Mouse (Mus musculus) layer of hippocampus, adult 18-20 months (tissue): ENCODE results near the gene Mov10l1. TPM values are rescaled to one million over a fixed set of nuclear protein-coding genes. Genes with fewer than 3 reads are reported as not detected.
A peak's percentile ranks its signal among the peaks of the same experiment; 100 is the strongest.

Experiments used
- DNase-seq, 2 experiments: peaks; one replicate each; pipeline ENCODE4 v3.0.0; 2022; ENCODE audit warnings: low spot score in 2 of 2
- total RNA-seq, 2 experiments: library from RNA; stranded (reverse); gene quantifications; 2 replicates each; pipeline ENCODE4 v1.2.3; 2021

Gene Mov10l1
- total RNA-seq, 2 experiments from 2014 or later = not detected

DNA sequence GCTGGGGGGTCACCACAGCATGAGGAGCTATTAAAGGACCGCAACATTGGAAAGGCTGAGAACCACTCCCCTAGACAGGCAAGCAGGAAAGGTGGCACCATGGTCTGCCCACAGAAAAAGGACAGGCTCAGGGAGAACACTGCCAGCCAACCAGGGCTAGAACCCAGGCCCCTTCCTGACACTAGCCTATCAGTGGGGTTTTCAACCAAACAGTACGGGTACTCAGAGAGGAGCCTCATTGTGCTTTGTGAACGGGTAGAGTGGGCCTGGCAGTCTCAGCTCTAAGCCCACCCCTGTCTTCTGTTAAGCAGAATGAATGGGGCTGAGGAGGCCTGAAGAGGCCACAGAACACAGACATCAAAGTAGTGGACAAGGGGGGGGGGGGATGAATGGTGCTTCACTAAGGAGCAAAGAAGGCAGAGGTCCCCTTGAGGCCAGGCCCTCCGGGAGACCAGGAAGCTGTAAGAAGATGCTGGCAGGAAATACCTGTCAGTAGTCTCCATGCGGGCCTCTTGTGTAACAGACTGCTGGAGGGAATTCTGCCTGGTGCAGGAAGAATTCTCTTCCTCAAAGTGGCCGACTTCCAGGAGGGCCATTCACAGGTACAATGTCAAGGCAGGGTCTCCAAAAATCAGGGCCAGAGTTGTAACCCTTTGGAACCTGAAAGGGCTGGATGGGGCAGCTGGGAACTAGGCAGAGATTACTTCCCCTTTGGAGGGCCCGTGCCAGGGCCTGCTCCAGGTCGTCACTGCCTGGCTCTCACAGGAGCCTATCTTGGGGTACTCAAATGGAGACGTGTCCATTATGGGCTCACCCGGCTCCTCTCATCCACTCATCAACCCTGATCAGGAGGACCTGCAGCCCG lies 92.1 kb downstream of the Mov10l1 start, which contains the start of gene Trabd:
Gene Trabd (plus strand): TSS at position 512 of the 865 bp plus-strand sequence.
- DNase-seq = no peak

DNA sequence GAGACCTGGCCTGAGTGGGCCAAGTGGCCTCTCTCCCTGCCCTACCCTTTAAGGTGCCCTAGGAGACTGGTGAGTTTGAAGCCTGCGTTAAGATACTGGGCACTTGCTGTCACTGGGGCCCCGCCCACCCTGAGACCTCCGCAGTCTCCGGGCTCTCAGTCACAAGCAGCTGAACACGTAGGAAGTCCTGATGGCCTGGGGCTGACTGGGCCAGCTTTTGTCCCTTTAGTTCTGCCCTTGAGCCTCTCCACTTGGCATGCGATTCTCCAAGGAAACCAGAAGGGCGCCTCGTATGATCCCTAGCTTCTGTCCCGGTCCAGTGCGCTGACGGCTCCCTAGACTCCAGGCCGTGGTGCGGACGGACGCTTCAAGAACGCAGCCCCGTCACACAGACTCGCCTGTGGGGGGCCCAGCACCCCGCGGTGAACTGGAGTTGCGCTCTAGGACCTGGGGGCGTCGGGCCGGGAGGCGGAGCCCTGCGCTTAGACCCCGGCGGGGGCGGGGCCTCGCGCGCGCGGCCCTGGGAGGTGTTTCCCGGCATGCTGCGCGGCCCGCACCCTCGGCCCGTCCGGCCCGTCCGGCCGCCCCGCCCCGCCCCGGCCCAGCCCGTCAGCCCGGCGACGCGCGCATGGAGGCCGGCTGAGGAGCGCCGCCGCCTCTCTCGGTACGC lies 92.9 kb downstream of the Mov10l1 start:
- DNase-seq = peak; percentile 73 to 87

DNA sequence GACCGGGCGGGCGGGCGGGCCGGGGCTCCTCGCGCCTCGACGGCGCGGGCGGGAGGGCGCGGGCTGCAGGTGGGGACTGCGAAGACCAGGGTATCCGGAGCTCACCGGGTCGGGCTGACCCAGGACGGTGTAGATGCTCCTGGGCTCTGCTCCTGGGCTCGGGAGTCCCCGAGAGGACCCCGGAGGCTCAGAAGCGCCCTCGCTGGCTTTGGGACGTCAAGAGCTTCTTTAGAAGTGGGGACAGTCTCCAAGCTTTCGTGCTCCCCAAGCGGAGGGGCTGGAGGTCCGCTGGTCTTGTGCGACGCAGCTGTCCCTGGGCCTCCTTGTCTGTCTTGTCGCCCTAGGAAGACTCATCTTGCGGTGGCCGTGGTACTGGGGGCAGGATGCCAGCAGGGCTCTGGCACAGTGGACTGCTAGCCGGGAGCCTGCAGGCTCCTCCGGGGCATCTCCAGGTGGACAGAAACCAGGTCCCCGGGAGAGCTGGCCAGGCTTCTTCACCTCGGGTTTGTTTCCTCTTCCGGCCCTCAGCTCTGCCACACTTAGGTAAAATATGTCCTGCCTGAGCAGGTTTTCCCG lies 93.5 kb downstream of the Mov10l1 start:
- DNase-seq = no peak

DNA sequence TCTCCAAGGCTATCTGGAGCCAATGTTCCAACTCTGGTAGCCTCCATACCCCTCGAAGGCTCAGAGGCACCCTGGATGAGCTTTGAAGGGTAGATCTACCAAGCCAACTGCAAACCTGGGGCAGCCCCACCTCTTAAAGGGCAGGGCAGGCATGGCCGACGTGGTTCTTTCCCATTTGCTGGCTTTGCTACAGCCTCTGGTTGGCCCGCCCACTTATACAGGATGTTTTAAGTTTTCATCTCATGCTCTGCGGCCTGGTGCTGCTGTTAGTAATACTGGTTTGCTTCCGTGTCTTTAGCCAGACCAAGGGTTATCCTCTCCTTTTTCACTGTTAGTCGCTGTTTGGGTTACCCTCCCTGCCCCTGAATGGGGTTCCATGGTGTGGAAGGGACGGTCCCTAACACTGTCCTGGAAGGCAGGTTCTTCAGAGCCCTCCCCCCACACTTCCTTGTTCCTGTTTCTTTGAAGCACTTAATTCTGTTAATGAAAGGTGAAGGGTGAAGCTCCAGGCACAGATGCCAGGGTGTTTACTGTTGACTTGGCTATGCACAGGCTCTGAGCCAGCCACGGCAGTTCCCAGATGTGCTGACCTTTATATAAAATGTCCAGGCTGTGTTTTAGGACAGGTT lies 95.6 kb downstream of the Mov10l1 start:
- DNase-seq = no peak

DNA sequence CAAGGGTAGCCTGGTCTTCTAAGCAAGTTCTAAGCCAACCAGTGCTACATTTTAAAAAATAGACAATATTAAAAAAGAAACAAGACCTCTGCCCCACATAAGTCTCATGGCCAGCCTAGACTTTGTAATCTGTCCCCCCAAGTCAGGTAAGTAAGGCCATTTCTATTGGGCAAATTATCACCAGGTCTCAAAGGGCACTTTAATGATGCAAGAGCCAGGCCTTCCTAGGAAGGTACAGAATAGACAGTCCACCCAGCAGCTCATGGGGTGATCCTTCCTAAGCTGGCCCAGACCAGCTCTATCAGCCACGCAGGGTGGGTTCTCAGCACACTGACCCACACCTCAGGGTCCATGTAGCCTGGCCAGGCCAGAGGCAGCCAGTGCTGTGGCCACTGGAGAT lies 101.2 kb downstream of the Mov10l1 start:
- no peak for DNase-seq

DNA sequence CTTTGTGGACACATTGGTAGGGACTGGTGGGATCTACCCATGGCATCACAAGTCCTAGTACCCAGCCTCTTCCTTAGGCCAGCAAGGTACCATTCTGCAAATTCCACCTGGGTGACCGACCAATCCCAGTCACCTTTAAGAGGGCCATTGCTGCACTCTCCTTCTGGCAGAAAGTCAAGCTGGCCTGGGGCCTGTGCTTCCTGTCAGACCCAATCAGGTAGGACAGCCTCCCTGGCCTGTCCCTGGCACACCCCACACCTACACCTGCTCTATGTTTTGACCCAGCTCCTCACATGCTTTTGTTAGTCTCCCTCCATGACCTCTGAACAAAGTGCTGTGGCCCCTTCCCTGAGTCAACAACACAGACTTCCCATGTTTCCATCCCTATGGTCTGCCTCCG lies 102.1 kb downstream of the Mov10l1 start:
- DNase-seq = no peak

DNA sequence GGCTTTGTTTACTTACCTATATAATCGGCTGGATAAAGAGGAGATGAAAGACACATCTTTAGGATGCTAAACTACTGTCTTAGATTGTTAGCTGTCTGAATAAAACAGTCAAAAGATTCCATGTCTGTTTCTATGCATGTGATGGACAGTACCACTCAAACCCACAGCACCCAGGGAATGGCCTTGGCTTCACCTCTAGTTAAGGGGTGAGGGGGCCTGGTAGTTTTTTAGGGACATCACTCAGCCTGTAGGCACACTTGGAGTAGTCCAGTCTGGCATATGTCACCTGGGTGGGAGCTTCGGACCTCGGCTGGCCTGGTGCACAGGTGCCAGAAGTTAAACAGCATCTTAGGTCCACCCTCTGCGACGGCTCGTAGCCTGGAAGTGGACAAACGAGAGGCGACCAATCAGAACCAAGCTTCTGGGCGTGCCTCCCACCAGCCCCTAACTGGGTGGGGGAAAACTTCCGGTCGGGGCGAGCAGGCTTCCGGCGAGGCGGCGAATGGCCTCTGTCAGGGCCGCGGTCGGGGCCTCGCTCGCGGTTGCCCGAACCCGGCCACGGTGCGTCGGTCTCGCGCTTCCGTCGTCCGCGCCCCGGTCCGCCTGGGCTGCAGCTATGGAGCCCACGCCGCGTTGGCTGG lies 106.0 kb downstream of the Mov10l1 start, which contains the start of gene Selenoo:
Gene Selenoo (plus strand): TSS at position 478 of the 641 bp plus-strand sequence.
- peak; percentile 86 to 93 for DNase-seq

DNA sequence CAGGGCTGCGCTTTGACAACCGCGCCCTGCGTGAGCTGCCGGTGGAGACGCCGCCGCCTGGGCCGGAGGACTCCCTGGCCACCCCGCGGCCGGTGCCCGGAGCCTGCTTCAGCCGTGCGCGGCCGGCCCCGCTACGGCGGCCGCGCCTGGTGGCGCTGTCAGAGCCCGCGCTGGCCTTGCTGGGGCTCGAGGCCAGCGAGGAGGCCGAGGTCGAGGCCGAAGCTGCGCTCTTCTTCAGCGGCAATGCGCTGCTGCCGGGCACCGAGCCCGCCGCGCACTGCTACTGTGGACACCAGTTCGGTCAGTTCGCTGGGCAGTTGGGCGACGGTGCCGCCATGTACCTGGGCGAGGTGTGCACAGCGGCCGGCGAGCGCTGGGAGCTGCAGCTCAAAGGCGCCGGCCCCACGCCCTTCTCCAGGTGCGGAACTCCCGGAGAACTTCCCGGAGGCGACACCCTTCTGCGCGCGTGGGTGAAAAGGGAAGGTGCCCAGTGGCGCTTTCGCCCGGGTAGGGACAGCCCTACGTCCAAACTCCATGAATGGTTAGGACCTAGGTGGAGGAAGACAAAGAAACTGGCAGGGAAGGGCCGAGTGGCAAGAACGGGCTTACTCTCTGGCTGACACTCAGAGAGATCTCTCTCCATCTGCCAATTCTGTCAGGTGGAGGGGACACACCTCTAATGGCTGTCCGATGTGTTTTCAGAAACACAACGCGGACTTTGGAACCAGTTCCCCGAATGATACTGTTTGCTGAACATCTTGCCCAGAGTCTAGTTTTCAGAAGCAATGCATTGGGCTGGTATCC lies 106.7 kb downstream of the Mov10l1 start:
- DNase-seq = no peak

DNA sequence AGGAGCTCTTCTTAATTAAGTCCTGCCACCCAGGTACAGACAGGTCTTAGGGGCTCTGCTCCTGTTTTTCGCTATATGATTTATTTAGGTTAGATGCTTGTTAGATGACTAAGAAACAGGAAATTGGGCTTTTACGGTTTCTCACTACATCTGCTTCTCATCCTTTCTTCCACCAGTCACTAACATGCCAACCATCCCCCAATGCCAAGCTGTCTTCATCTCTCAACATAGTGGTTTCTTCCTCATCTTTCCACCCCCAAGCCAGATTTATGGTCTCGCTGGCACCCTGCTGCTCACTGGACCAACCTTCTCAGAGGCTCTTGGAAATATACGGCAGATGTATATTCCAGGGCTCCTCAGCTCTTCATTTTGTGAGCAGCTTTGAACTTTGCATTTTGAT lies 108.0 kb downstream of the Mov10l1 start:
- DNase-seq = no peak

DNA sequence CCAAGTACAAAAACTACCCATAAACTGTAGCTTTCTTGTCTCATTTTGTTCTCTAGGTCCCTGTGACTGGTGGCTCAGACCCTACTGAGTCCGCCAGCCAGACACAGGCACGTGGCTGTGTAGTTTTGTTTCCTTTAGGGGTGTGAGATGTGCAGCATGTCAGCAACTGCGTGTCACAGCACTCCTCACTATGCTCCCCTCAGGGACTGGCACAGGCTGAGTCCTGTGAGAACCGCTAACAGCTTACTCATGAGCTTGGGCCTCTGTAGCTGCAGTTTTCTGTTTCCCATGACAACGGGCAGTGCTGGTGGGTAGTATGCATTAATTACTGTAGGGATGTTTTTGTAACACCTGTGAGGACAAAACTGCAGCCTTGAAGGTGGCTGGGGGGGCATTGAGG lies 109.5 kb downstream of the Mov10l1 start:
- DNase-seq = no peak

DNA sequence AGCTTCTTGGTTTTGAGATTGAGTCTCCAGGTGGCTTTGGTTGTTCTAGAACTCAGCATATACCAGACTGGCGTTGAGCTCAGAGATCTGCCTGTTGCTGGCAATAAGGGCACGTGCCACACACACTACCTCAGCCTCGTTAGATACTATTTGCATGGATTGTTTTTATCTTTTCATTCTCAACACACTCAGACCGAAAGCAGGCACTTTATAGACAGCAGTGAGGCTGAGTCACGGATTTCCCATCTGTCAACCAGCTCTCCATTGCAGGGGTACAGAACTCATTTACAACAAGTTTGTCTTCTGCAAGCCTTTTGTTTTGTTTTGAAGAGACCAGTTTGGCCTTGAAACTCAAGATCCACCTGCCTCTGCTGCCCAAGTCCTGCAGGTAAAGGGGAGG lies 114.7 kb downstream of the Mov10l1 start:
- DNase-seq = peak in 1 of 2 experiments; percentile 80

DNA sequence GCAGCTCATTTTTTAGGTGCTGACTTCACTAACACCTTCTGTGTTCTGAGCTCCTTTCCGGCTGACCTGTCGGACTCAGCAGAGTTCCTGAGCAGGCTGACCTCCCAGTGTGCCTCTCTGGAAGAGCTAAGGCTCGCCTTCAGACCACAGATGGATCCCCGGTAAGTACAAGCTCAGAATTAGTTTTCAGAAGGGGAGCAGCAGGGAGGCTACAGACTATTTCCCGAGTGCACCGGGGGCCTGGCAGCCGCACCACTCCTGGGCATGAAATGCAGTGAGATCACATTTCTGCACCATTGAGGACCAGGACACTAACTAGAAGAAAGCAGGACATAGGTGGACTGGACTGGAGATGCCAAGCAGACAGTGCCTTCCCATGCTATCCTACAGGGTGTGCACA lies 115.9 kb downstream of the Mov10l1 start:
- no peak for DNase-seq

DNA sequence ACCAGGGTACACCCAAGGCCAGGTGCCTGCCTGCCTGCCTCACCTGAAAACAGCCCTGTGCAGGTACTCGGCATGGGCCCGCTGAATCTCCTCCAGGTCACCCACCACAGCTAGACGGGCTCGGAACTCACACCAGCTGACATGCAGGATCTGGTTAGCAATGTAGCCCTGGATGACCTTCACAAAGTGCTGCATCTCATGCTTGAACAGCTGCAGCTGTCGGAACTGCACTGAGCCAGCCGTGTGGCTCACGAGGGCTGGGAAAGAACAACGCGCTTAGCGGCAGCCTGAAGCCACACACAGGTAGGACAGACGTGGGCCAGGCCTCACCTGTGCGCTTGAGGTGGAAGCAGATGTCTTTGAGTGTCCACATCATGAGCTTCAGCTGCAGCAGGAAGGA lies 118.1 kb downstream of the Mov10l1 start:
- DNase-seq = no peak

DNA sequence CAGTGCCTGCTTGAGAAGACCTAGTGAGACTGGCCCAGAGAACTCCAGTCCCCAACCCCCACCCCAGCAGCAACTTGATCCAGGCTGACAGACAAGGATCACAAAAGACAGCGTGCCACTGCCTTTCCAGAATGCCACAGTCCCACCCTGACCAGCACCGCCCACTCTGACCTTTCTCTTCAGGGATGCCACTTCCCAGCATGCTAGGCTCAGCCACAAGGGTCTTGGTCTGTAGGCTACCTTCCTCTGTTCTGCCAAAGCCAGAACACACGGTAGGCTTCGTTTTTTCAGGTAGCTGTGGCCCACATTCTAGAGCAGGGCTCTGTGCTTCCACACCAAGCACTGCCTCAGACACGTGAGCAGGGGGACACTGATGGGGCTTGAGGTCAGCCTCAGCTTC lies 119.9 kb downstream of the Mov10l1 start:
- DNase-seq = no peak

DNA sequence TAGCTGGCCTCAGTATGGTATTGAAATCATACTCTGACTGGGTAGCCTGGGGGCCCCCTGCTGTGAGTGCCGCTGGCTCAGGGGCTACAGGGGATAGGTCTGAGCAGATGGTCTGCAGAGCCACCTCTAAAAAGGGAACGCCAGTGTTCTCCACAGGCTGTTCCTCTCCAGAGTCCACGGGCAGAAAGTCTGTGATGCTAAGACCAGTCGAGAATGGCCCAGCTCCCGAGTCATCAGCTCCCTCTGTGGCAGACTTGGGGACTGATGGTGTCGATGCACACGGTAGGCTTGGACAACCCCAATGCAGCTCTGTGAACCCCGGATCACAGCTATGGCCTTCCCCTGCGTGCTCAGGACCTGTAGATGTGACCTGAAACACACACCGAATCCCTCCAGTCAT lies 121.2 kb downstream of the Mov10l1 start:
- no peak for DNase-seq

DNA sequence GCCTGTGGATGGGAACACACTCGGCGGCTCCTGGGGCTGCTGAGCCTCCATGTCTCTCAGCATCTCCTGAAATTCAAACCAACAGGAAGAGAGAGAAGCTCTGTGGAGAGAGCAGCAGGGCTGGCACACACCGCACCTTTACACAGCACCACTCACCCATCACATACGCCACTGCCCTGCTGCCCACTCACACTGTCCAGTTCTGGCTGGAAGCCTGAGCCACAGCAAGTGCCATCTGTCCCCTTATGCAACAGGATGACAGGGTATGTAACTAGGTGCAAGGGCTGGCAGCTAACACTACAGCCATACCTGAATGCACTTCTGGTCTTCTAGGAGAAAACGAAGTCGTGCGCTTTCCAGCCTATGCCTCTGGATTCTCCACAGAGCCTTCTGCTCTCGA lies 121.7 kb downstream of the Mov10l1 start:
- DNase-seq = no peak
